Mouse (Mus musculus) liver, adult 2 months (tissue): Measurements from ENCODE around the gene Mrgpra2b. TPM values are rescaled to one million over a fixed set of nuclear protein-coding genes. Genes with fewer than 3 reads are reported as not detected.
"Not testable (repeated sequence)": the region's sequence is repeated elsewhere in the genome, so short reads cannot be mapped to it uniquely, and the experiment has no call there.

Experiments
- DNase-seq: peaks from one replicate; pipeline ENCODE4 v3.0.0-alpha.2; 2011; ENCODE audit warnings: low read depth, low spot score; ENCODE audit errors: extremely low read depth
- H3K27ac ChIP-seq: fragments of 200-500 bp; replicated peaks from 2 replicates; pipeline ENCODE4 v1.5.1; 2012; ENCODE audit warnings: low read depth, mild to moderate bottlenecking, control low read depth, inconsistent platforms, low read length; ENCODE audit not compliant: insufficient read depth
- H3K27me3 ChIP-seq: fragments of 200-500 bp; 2 replicates; pipeline ENCODE4 v1.6.1; 2012; ENCODE audit warnings: mild to moderate bottlenecking, moderate library complexity, low read length, inconsistent platforms; ENCODE audit not compliant: control insufficient read depth, insufficient read depth
- H3K36me3 ChIP-seq: fragments of 200-500 bp; 2 replicates; pipeline ENCODE4 v1.6.1; 2012; ENCODE audit warnings: low read length, inconsistent platforms; ENCODE audit not compliant: control insufficient read depth, insufficient read depth
- H3K4me1 ChIP-seq: fragments of 200-500 bp; 2 replicates; pipeline ENCODE4 v1.6.1; 2011; ENCODE audit warnings: low read length; ENCODE audit not compliant: control insufficient read depth, insufficient read depth
- H3K4me3 ChIP-seq: fragments of 200-500 bp; 2 replicates; pipeline ENCODE4 v1.5.1; 2011; ENCODE audit warnings: low read depth, mild to moderate bottlenecking, control low read depth, low read length, moderate library complexity; ENCODE audit not compliant: insufficient read depth
- H3K79me2 ChIP-seq: fragments of 200-500 bp; 2 replicates; pipeline ENCODE4 v1.6.1; 2012; ENCODE audit warnings: inconsistent platforms, mild to moderate bottlenecking, low read length, moderate library complexity; ENCODE audit not compliant: control insufficient read depth, insufficient read depth
- H3K9ac ChIP-seq: fragments of 200-500 bp; 2 replicates; pipeline ENCODE4 v1.6.1; 2012; ENCODE audit warnings: low read depth, mild to moderate bottlenecking, control low read depth, inconsistent platforms, low read length
- WGBS: fragments of 180-500 bp; shearing (Covaris S2); methylation state at CpG from one replicate; pipeline ENCODE4 v1.1.7; 2018; 5-methylcytosine and 5-hydroxymethylcytosine counted together
- polyA plus RNA-seq: library from polyadenylated mRNA; depleted of rRNA; stranded (reverse); fragments of >200 nt; gene quantifications from 2 replicates; pipeline ENCODE4 v1.2.3, GENCODE M21; 2012; rRNA removed
- total RNA-seq: library from RNA; depleted of rRNA; stranded (reverse); fragments of >200 nt; gene quantifications from 2 replicates; pipeline ENCODE4 v1.2.3, GENCODE M21; 2014; rRNA removed

The Mrgpra2b gene
- total and polyA plus RNA-seq, 2 experiments: not detected

GRCm38 (mm10) chr7:47452015-47452414 lies 76.6 kb downstream of the Mrgpra2b start, which contains the start of gene Mrgpra2a:
Gene Mrgpra2a, minus strand, starts transcription at chr7:47452139.
- no CpG with 5 or more reads among the region's 1 CpGs for WGBS
- DNase-seq, H3K79me2 ChIP-seq: not testable (repeated sequence)

GRCm38 (mm10) chr7:47445729-47446128 lies 82.9 kb downstream of the Mrgpra2b start:
- H3K9ac ChIP-seq, H3K27ac ChIP-seq, H3K27me3 ChIP-seq, H3K4me3 ChIP-seq, H3K79me2 ChIP-seq, H3K4me1 ChIP-seq, H3K36me3 ChIP-seq, DNase-seq: not testable (repeated sequence)

More at GRCm38 (mm10) chr7:47452015-47452414, 76.6 kb downstream of the Mrgpra2b start, which contains the start of gene Mrgpra2a:
- not testable (repeated sequence) for H3K9ac ChIP-seq, H3K4me3 ChIP-seq, H3K36me3 ChIP-seq, H3K27ac ChIP-seq, H3K27me3 ChIP-seq, H3K4me1 ChIP-seq

- H3K4me3 ChIP-seq, H3K4me1 ChIP-seq, DNase-seq, H3K27ac ChIP-seq, H3K27me3 ChIP-seq, H3K36me3 ChIP-seq, H3K79me2 ChIP-seq, H3K9ac ChIP-seq: not testable (repeated sequence)
- 24% methylated on average over 1 of the region's 2 CpGs for WGBS
These were observed 92.2 kb downstream of the Mrgpra2b start for GRCm38 (mm10) chr7:47436463-47436862.

GRCm38 (mm10) chr7:47427815-47428508 lies 100.7 kb downstream of the Mrgpra2b start:
- H3K27ac ChIP-seq, H3K79me2 ChIP-seq, H3K27me3 ChIP-seq, H3K4me3 ChIP-seq, H3K9ac ChIP-seq, DNase-seq, H3K36me3 ChIP-seq, H3K4me1 ChIP-seq: not testable (repeated sequence)

Other genes starting within 250 kb of the Mrgpra2b start
- not detected in 2 replicates for gene Mrgpra1, start 174.6 kb downstream of the Mrgpra2b start, total RNA-seq
- gene Mrgpra1, start 174.6 kb downstream of the Mrgpra2b start, polyA plus RNA-seq: not detected in 2 replicates
- gene Mrgpra2a, start 76.7 kb downstream of the Mrgpra2b start, total RNA-seq: not detected in 2 replicates
- gene Mrgpra2a, start 76.7 kb downstream of the Mrgpra2b start, polyA plus RNA-seq: not detected in 2 replicates
- gene Mrgpra3, start 72.5 kb upstream of the Mrgpra2b start, total RNA-seq: not detected in 2 replicates
- not detected in 2 replicates for gene Mrgpra3, start 72.5 kb upstream of the Mrgpra2b start, polyA plus RNA-seq